Mouse (Mus musculus): ENCODE measurements around the gene Foxb2. TPM values are rescaled to one million over a fixed set of nuclear protein-coding genes. Genes with fewer than 3 reads are reported as not detected.

Gene Foxb2
- total RNA-seq, 1 experiment from 2014 or later = not detected

Other genes with a start within 250 kb of the Foxb2 start
- 35.4 and 42.0 TPM in 2 replicates for gene Vps13a, start 92.9 kb downstream of the Foxb2 start, total RNA-seq (2021)
- gene Prune2, start 82.3 kb upstream of the Foxb2 start, total RNA-seq (2021) = 34.6 and 35.3 TPM in 2 replicates

Measured in adrenal gland, postnatal 25 days (tissue).